Mouse (Mus musculus): ENCODE measurements around the gene Prss56. TPM values are rescaled to one million over a fixed set of nuclear protein-coding genes. Genes with fewer than 3 reads are reported as not detected.

Prss56 gene
- polyA plus RNA-seq (2015; fragmentation: Nextera tagmentation; extraction: Ambion mirVana), result 3.2 and 4.3 TPM in 2 replicates

GRCm38 (mm10) chr1:87183013-87183412 lies at the start of gene Prss56:
Prss56 (plus strand) TSS chr1:87183313.

GRCm38 (mm10) chr1:87156199-87156587 lies 26.9 kb upstream of the Prss56 start, which contains the start of gene Ecel1:
Ecel1 (minus strand) TSS chr1:87156521.

GRCm38 (mm10) chr1:87190429-87190828 lies 7.3 kb downstream of the Prss56 start, which contains the start of gene Chrnd:
Chrnd (plus strand) TSS chr1:87190607.

GRCm38 (mm10) chr1:87204465-87204864 lies 21.4 kb downstream of the Prss56 start, which contains the start of gene Chrng:
Chrng (plus strand) TSS chr1:87204657.

GRCm38 (mm10) chr1:87213735-87214704 lies 30.9 kb downstream of the Prss56 start, which contains the start of gene Eif4e2:
Eif4e2 (plus strand) TSS chr1:87213914.

Other genes with a start within 250 kb of the Prss56 start
- gene Alppl2, start 93.4 kb upstream of the Prss56 start, polyA plus RNA-seq (2015; fragmentation: Nextera tagmentation; extraction: Ambion mirVana), result not detected in 2 replicates
- 0.15 TPM in 1 of 2 replicates, not detected in the other for gene Alpi, start 81.7 kb upstream of the Prss56 start, polyA plus RNA-seq (2015; fragmentation: Nextera tagmentation; extraction: Ambion mirVana)
- 0.14 TPM in 1 of 2 replicates, not detected in the other for gene Akp3, start 58.3 kb upstream of the Prss56 start, polyA plus RNA-seq (2015; fragmentation: Nextera tagmentation; extraction: Ambion mirVana)
- 83.4 and 84.8 TPM in 2 replicates for gene Ecel1, start 26.8 kb upstream of the Prss56 start, polyA plus RNA-seq (2015; fragmentation: Nextera tagmentation; extraction: Ambion mirVana)
- gene Chrnd, start 7.3 kb downstream of the Prss56 start, polyA plus RNA-seq (2015; fragmentation: Nextera tagmentation; extraction: Ambion mirVana), result not detected in 2 replicates
- gene Chrng, start 21.3 kb downstream of the Prss56 start, polyA plus RNA-seq (2015; fragmentation: Nextera tagmentation; extraction: Ambion mirVana), result not detected in 2 replicates
- gene Eif4e2, start 30.6 kb downstream of the Prss56 start, polyA plus RNA-seq (2015; fragmentation: Nextera tagmentation; extraction: Ambion mirVana), result 84.6 and 85.2 TPM in 2 replicates
- gene Efhd1, start 81.0 kb downstream of the Prss56 start, polyA plus RNA-seq (2015; fragmentation: Nextera tagmentation; extraction: Ambion mirVana), result 4.9 and 5.0 TPM in 2 replicates
- 44.7 and 50.5 TPM in 2 replicates for gene Gigyf2, start 143.7 kb downstream of the Prss56 start, polyA plus RNA-seq (2015; fragmentation: Nextera tagmentation; extraction: Ambion mirVana)
- 4.1 and 7.9 TPM in 2 replicates for gene Kcnj13, start 211.4 kb downstream of the Prss56 start, polyA plus RNA-seq (2015; fragmentation: Nextera tagmentation; extraction: Ambion mirVana)

Measured in neural tube, postnatal 0 days (tissue).